Mouse (Mus musculus) lung, adult 2 months (tissue): ENCODE measurements around the gene Scarb1.

Source experiments
- CTCF ChIP-seq: fragments of 200-500 bp; IDR thresholded peaks from 2 replicates; pipeline ENCODE4 v1.5.1; 2011; ENCODE audit warnings: mild to moderate bottlenecking, low read length, control low read depth; ENCODE audit not compliant: insufficient read depth
- POLR2A ChIP-seq: fragments of 200-500 bp; IDR thresholded peaks from 2 replicates; pipeline ENCODE4 v1.6.1; 2011; ENCODE audit warnings: low read depth, mild to moderate bottlenecking, control low read depth, low read length, borderline replicate concordance; ENCODE audit errors: extremely low read depth

DNA sequence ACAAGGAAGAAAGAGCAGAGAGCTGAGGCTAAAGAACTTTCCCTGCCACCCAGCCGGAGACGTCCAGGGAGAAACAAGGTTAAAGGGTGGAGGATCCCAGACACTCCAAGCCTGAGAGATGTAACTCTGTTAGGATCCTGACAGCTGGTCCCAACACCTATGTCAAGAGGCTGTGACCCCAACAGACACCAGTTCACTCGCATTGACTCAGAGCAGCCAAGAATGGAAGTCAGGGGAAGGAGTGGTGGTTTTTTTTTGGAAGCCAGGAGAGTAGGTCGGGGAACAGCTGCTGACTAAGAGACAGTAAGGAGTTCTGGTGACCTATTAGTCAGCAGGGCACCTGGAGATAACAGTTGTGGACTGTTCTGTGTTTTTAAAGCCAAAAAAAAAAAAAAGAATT, 31.1 kb upstream of the Scarb1 start:
- TF ChIP-seq CTCF (no peak), POLR2A (no peak)
